Mouse (Mus musculus) brain, embryonic 14.5 days (tissue): ENCODE measurements around the gene Exosc10.

Experiments used
- CTCF ChIP-seq: fragments of 200-500 bp; IDR thresholded peaks from 2 replicates; pipeline ENCODE4 v1.5.1; 2012; ENCODE audit warnings: inconsistent platforms, mild to moderate bottlenecking, moderate library complexity, borderline replicate concordance; ENCODE audit not compliant: insufficient read depth, insufficient read length; ENCODE audit errors: extremely low read depth
- POLR2A ChIP-seq: fragments of 200-500 bp; IDR thresholded peaks from 2 replicates; pipeline ENCODE4 v1.6.1; 2012; ENCODE audit warnings: mild to moderate bottlenecking, inconsistent platforms, borderline replicate concordance; ENCODE audit not compliant: poor library complexity, insufficient read depth, insufficient read length, severe bottlenecking; ENCODE audit errors: extremely low read depth

DNA sequence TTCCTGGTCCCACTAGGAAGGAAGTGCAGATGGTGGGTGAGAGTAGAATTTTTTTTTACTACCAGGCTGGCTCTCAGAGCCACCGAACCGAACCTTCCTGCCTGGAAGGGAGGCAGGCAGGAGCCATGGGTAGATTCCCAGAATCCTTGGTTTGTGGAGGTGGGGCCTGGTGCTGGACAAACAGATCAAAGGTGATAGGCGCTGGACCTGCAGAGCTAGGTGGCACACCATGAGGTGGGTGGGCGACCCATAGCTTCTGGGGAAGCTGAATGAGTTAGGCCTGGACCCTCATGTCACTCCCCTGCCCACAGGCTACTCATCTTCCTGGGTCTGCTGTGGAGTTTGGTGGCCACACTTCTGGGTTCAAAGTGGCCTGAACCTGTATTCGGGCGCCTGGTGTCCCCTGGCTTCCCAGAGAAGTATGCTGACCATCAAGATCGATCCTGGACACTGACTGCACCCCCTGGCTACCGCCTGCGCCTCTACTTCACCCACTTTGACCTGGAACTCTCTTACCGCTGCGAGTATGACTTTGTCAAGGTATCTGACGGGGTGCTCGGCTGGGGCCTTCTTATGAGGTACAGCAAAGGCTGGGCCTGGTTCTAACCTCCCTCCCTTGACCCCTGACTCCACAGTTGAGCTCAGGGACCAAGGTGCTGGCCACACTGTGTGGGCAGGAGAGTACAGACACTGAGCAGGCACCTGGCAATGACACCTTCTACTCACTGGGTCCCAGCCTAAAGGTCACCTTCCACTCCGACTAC, 44.3 kb downstream of the Exosc10 start, which contains the start of gene Masp2:
- no peak for TF ChIP-seq CTCF
- no peak for TF ChIP-seq POLR2A
